Comparison of ENCODE assay signal across 29 mouse cellular contexts in the genomic region with DNA sequence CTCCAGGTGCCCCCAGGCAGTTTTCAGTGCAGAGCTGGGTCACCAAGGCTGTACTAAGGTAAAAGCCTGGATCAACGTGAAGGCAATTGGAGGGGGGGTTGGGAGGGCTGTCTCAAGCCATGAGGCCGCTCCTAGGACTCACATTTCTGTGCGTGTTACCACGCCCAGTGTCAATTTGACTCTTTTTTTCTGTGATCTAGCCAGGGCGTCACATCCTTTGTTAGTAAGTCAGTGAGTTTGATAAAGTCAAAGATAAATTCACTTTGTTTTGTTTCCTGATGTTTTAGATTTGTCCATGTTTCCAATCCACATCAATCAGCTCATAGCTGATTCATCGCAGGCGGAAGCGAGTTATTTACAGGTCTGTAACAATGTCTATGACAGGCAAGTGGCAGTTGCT. TPM values are rescaled to one million over a fixed set of nuclear protein-coding genes. Genes with fewer than 3 reads are reported as not detected.
A peak's percentile ranks its signal among the peaks of the same experiment; 100 is the strongest.
DNase-seq lines count a peak whose midpoint lies in the region; ATAC-seq and TF ChIP-seq lines count a peak whose summit lies in the region.
"Had no signal": no experiment of that assay in that cellular context is flagged by ENCODE, and none has a peak within 500 bp of the region (broad histone marks: within the 10 kb centered on the region; RNA-seq: fewer than 3 reads in every experiment).

No protein-coding gene starts in this region.

- WGBS in intestine, embryonic 15.5 days, result 58% methylated on average over 8 of the region's 8 CpGs
- 60% methylated on average over 8 of the region's 8 CpGs for WGBS in intestine, embryonic 16.5 days
- 58% methylated on average over 8 of the region's 8 CpGs for WGBS in embryonic facial prominence, embryonic 11.5 days
- WGBS in stomach, postnatal 0 days, result 44% methylated on average over 8 of the region's 8 CpGs

- H3K4me3 ChIP-seq in intestine, embryonic 15.5 days (replicated peaks), result no peak overlapping the region
- no peak overlapping the region for H3K4me3 ChIP-seq in intestine, embryonic 16.5 days (ENCODE audit: low read length)
- H3K4me3 ChIP-seq in embryonic facial prominence, embryonic 11.5 days (ENCODE audit: low read depth, low read length), result no peak overlapping the region
- no peak overlapping the region for H3K4me3 ChIP-seq in stomach, postnatal 0 days (ENCODE audit: low read depth, low read length)
- H3K4me3 ChIP-seq: forebrain, embryonic 10.5 days; heart, embryonic 10.5 days; lung, embryonic 15.5 days; midbrain, embryonic 13.5 days; neural tube, embryonic 13.5 days had no signal

- H3K4me2 ChIP-seq in intestine, embryonic 15.5 days (replicated peaks), result no peak overlapping the region
- no peak overlapping the region for H3K4me2 ChIP-seq in intestine, embryonic 16.5 days (ENCODE audit: low read depth, low read length)
- no peak overlapping the region for H3K4me2 ChIP-seq in embryonic facial prominence, embryonic 11.5 days (ENCODE audit: low read depth, low read length)
- no peak overlapping the region for H3K4me2 ChIP-seq in stomach, postnatal 0 days (replicated peaks; ENCODE audit: low read depth)
- H3K4me2 ChIP-seq: hindbrain, embryonic 14.5 days; lung, embryonic 15.5 days; midbrain, embryonic 13.5 days; neural tube, embryonic 13.5 days had no signal

- intact Hi-C loops in heart, postnatal 14 days (cut with DNase I), result no loop called here

- H3K36me3 ChIP-seq in intestine, embryonic 15.5 days, result no peaks in the 10 kb centered on the region
- no peaks in the 10 kb centered on the region for H3K36me3 ChIP-seq in intestine, embryonic 16.5 days (ENCODE audit: control insufficient read depth, insufficient read depth, low read length)
- no peaks in the 10 kb centered on the region for H3K36me3 ChIP-seq in embryonic facial prominence, embryonic 11.5 days (replicated peaks; ENCODE audit: control insufficient read depth, insufficient read depth, low read depth, low read length)
- no peaks in the 10 kb centered on the region for H3K36me3 ChIP-seq in stomach, postnatal 0 days (ENCODE audit: control insufficient read depth, insufficient read depth, low read length)
- H3K36me3 ChIP-seq: forebrain, embryonic 10.5 days; heart, embryonic 10.5 days; lung, embryonic 15.5 days; midbrain, embryonic 13.5 days; neural tube, embryonic 13.5 days had no signal

- no peaks in the 10 kb centered on the region for H3K9me3 ChIP-seq in intestine, embryonic 15.5 days
- H3K9me3 ChIP-seq in intestine, embryonic 16.5 days (ENCODE audit: control insufficient read depth, low read length), result no peaks in the 10 kb centered on the region
- H3K9me3 ChIP-seq in embryonic facial prominence, embryonic 11.5 days (replicated peaks; ENCODE audit: control insufficient read depth, low read length), result no peaks in the 10 kb centered on the region
- H3K9me3 ChIP-seq in stomach, postnatal 0 days (ENCODE audit: control insufficient read depth, low read length), result no peaks in the 10 kb centered on the region
- H3K9me3 ChIP-seq: forebrain, embryonic 10.5 days; heart, embryonic 10.5 days; lung, embryonic 15.5 days; midbrain, embryonic 13.5 days; neural tube, embryonic 13.5 days had no signal

- no peak overlapping the region for H3K27ac ChIP-seq in intestine, embryonic 15.5 days
- no peak overlapping the region for H3K27ac ChIP-seq in intestine, embryonic 16.5 days (ENCODE audit: low read length)
- H3K27ac ChIP-seq in embryonic facial prominence, embryonic 11.5 days (replicated peaks; ENCODE audit: low read depth, low read length), result no peak overlapping the region
- H3K27ac ChIP-seq in stomach, postnatal 0 days (replicated peaks), result peak overlapping the region; percentile 20; the same call in 1 of the 2 replicates
- H3K27ac ChIP-seq: forebrain, embryonic 10.5 days; heart, embryonic 10.5 days; hindbrain, embryonic 14.5 days; liver, embryonic 14.5 days; lung, embryonic 15.5 days; midbrain, embryonic 13.5 days; neural tube, embryonic 13.5 days had no signal

- H3K27me3 ChIP-seq in intestine, embryonic 15.5 days (replicated peaks), result no peaks in the 10 kb centered on the region
- H3K27me3 ChIP-seq in intestine, embryonic 16.5 days (replicated peaks; ENCODE audit: control insufficient read depth, insufficient read depth, low read length), result no peaks in the 10 kb centered on the region
- H3K27me3 ChIP-seq in embryonic facial prominence, embryonic 11.5 days (ENCODE audit: control insufficient read depth, insufficient read depth, low read length), result no peaks in the 10 kb centered on the region
- H3K27me3 ChIP-seq in stomach, postnatal 0 days (ENCODE audit: control insufficient read depth, insufficient read depth, low read length), result no peaks in the 10 kb centered on the region
- H3K27me3 ChIP-seq: lung, embryonic 15.5 days; midbrain, embryonic 13.5 days; neural tube, embryonic 13.5 days had no signal

- no peak for TF ChIP-seq EP300 in stomach, postnatal 0 days (optimal IDR thresholded peaks at IDR 0.05)

- ATAC-seq in intestine, embryonic 15.5 days, result peak; percentile 43; the same call in 1 of the 2 replicates
- no peak for ATAC-seq in intestine, embryonic 16.5 days
- ATAC-seq in embryonic facial prominence, embryonic 11.5 days (replicated peaks; ENCODE audit: insufficient number of reproducible peaks, low FRiP score, low TSS enrichment, low read depth), result no peak
- ATAC-seq in stomach, postnatal 0 days (ENCODE audit: low FRiP score, low TSS enrichment), result peak; percentile 80
- ATAC-seq: midbrain, embryonic 13.5 days had no signal

- peak; percentile 22 for DNase-seq in ES-CJ7 (ENCODE audit: low read depth, low spot score)
- peak; percentile 38 for DNase-seq in embryonic facial prominence, embryonic 11.5 days (ENCODE audit: low spot score)
- DNase-seq in stomach, postnatal 0 days (ENCODE audit: low spot score), result peak; percentile 31
- no peak for DNase-seq in adrenal gland, postnatal 4 days (ENCODE audit: low spot score in 2 of 2)
- DNase-seq in heart, postnatal 14 days, result no peak
- DNase-seq: cerebellum, adult 9-10 months; kidney, adult 11 months; kidney, postnatal 10 days; right cerebral cortex, postnatal 14 days; thymus, postnatal 25 days had no signal

- H3K4me1 ChIP-seq in intestine, embryonic 15.5 days (replicated peaks), result no peaks in the 10 kb centered on the region
- H3K4me1 ChIP-seq in intestine, embryonic 16.5 days (ENCODE audit: control insufficient read depth, insufficient read depth, low read length), result no peaks in the 10 kb centered on the region
- H3K4me1 ChIP-seq in embryonic facial prominence, embryonic 11.5 days (ENCODE audit: control insufficient read depth, insufficient read depth, low read length), result no peaks in the 10 kb centered on the region
- H3K4me1 ChIP-seq in stomach, postnatal 0 days (replicated peaks; ENCODE audit: control insufficient read depth, insufficient read depth), result no peaks in the 10 kb centered on the region
- H3K4me1 ChIP-seq: heart, embryonic 10.5 days; lung, embryonic 15.5 days; midbrain, embryonic 13.5 days; neural tube, embryonic 13.5 days had no signal

- no peak for TF ChIP-seq CTCF in stomach, postnatal 0 days (IDR thresholded peaks at IDR 0.05; ENCODE audit: low read depth)

- H3K9ac ChIP-seq in intestine, embryonic 15.5 days, result no peak overlapping the region
- H3K9ac ChIP-seq in intestine, embryonic 16.5 days (ENCODE audit: low read depth, low read length), result no peak overlapping the region
- H3K9ac ChIP-seq in embryonic facial prominence, embryonic 11.5 days (replicated peaks; ENCODE audit: low read length), result no peak overlapping the region
- H3K9ac ChIP-seq in stomach, postnatal 0 days (ENCODE audit: low read length), result no peak overlapping the region
- H3K9ac ChIP-seq: hindbrain, embryonic 14.5 days; liver, embryonic 14.5 days; lung, embryonic 15.5 days; midbrain, embryonic 13.5 days; neural tube, embryonic 13.5 days had no signal

RNA-seq across cellular contexts. Expression of gene Ythdc1, which starts 21.0 kb away (rescaled TPM):
- 31.5 and 35.2 TPM in 2 replicates for polyA plus RNA-seq in intestine, embryonic 15.5 days (2015; fragmentation: Nextera tagmentation; extraction: Ambion mirVana)
- 25.4 and 25.9 TPM in 2 replicates for polyA plus RNA-seq in intestine, embryonic 16.5 days (2015; fragmentation: Nextera tagmentation; extraction: Ambion mirVana)
- 53.3 and 57.5 TPM in 2 replicates for polyA plus RNA-seq in embryonic facial prominence, embryonic 11.5 days (2014; fragmentation: Nextera tagmentation; extraction: Ambion mirVana)
- 17.8 and 18.4 TPM in 2 replicates for polyA plus RNA-seq in stomach, postnatal 0 days (2015; fragmentation: Nextera tagmentation; extraction: Ambion mirVana)
- 10 to 100 TPM; 66.9 to 75.8 TPM for total RNA-seq in adrenal gland, postnatal 4 days (2021)
- total RNA-seq in heart, postnatal 14 days (2021), result 10 to 100 TPM; 34.9 to 35.6 TPM

RNA-seq across cellular contexts. Expression of gene Tmprss11e, which starts 37.4 kb away (rescaled TPM):
- polyA plus RNA-seq in intestine, embryonic 15.5 days (2015; fragmentation: Nextera tagmentation; extraction: Ambion mirVana), result not detected in 2 replicates
- not detected in 2 replicates for polyA plus RNA-seq in intestine, embryonic 16.5 days (2015; fragmentation: Nextera tagmentation; extraction: Ambion mirVana)
- polyA plus RNA-seq in embryonic facial prominence, embryonic 11.5 days (2014; fragmentation: Nextera tagmentation; extraction: Ambion mirVana), result not detected in 2 replicates
- 1.4 TPM in 2 replicates for polyA plus RNA-seq in stomach, postnatal 0 days (2015; fragmentation: Nextera tagmentation; extraction: Ambion mirVana)
- not detected for total RNA-seq in adrenal gland, postnatal 4 days (2021)
- total RNA-seq in heart, postnatal 14 days (2021), result not detected
- total RNA-seq: adrenal gland, adult 18-20 months; common myeloid progenitor, adult 5-6 weeks; gastrocnemius, adult 18-20 months; layer of hippocampus, adult 18-20 months; layer of hippocampus, postnatal 25 days; left cerebral cortex, postnatal 25 days; megakaryocyte, adult 5-6 weeks had no signal
- polyA plus RNA-seq: forebrain, embryonic 10.5 days; gonadal fat pad, adult 2 months; heart, embryonic 10.5 days; heart, postnatal 0 days; liver, embryonic 14.5 days; lung, embryonic 15.5 days; neural tube, embryonic 13.5 days; spleen, adult 2 months had no signal

Comparison
In these comparisons a context has a peak if more than half of its experiments do, and no peak if none do; other contexts are left out.
1. ATAC-seq: peak in intestine, embryonic 15.5 days (single experiment) and stomach, postnatal 0 days (single experiment); none in intestine, embryonic 16.5 days (single experiment) and embryonic facial prominence, embryonic 11.5 days (single experiment).
2. DNase-seq: peak in ES-CJ7 (single experiment), embryonic facial prominence, embryonic 11.5 days (single experiment) and stomach, postnatal 0 days (single experiment); none in adrenal gland, postnatal 4 days (0 of 2) and heart, postnatal 14 days (0 of 2).